Mouse (Mus musculus): Measurements from ENCODE around the gene Rgr. TPM values are rescaled to one million over a fixed set of nuclear protein-coding genes. Genes with fewer than 3 reads are reported as not detected.

The Rgr gene
- polyA plus RNA-seq, 1 experiment from 2014 or later = not detected

- H3K9me3 ChIP-seq (replicated peaks) = no peaks in the 10 kb centered on the region
- H3K27me3 ChIP-seq (replicated peaks) = no peaks in the 10 kb centered on the region
- WGBS = 75% methylated on average over 11 of the region's 11 CpGs
- ATAC-seq (ENCODE audit: insufficient number of reproducible peaks, low FRiP score) = no peak
- no peak overlapping the region for H3K4me3 ChIP-seq
- no peak overlapping the region for H3K27ac ChIP-seq (ENCODE audit: poor library complexity, severe bottlenecking)
- no peaks in the 10 kb centered on the region for H3K36me3 ChIP-seq
- no peak overlapping the region for H3K9ac ChIP-seq
- H3K4me2 ChIP-seq = no peak overlapping the region
- H3K4me1 ChIP-seq (replicated peaks) = no peaks in the 10 kb centered on the region
Observed at GRCm38 (mm10) chr14:37032481-37033104, 16.2 kb downstream of the Rgr start.

- Histone ChIP-seq H3K4me2 (no peak overlapping the region), H3K4me1 (replicated peaks) (no peaks in the 10 kb centered on the region), H3K9ac (no peak overlapping the region), H3K36me3 (no peaks in the 10 kb centered on the region), H3K27me3 (replicated peaks) (no peaks in the 10 kb centered on the region), H3K27ac (ENCODE audit: poor library complexity, severe bottlenecking) (no peak overlapping the region), H3K9me3 (replicated peaks) (no peaks in the 10 kb centered on the region), H3K4me3 (no peak overlapping the region)
- WGBS = 79% methylated on average over 3 of the region's 3 CpGs
- no peak for ATAC-seq (ENCODE audit: insufficient number of reproducible peaks, low FRiP score)
Observed at GRCm38 (mm10) chr14:37028555-37028954, 20.2 kb downstream of the Rgr start.

- Histone ChIP-seq H3K9me3 (replicated peaks) (no peaks in the 10 kb centered on the region), H3K27me3 (replicated peaks) (no peaks in the 10 kb centered on the region), H3K4me2 (no peak overlapping the region), H3K9ac (no peak overlapping the region), H3K4me1 (replicated peaks) (no peaks in the 10 kb centered on the region), H3K27ac (ENCODE audit: poor library complexity, severe bottlenecking) (no peak overlapping the region), H3K4me3 (no peak overlapping the region), H3K36me3 (no peaks in the 10 kb centered on the region)
- 88% methylated on average over 3 of the region's 3 CpGs for WGBS
- no peak for ATAC-seq (ENCODE audit: insufficient number of reproducible peaks, low FRiP score)
Observed at GRCm38 (mm10) chr14:37027951-37028350, 20.8 kb downstream of the Rgr start.

- WGBS = 61% methylated on average over 4 of the region's 4 CpGs
Observed at GRCm38 (mm10) chr14:37027248-37027933, 21.4 kb downstream of the Rgr start.

GRCm38 (mm10) chr14:37015894-37016293, 32.9 kb downstream of the Rgr start:
- H3K27me3 ChIP-seq (replicated peaks) = no peaks in the 10 kb centered on the region
- H3K4me2 ChIP-seq = no peak overlapping the region
- no peaks in the 10 kb centered on the region for H3K36me3 ChIP-seq
- H3K4me1 ChIP-seq (replicated peaks) = no peaks in the 10 kb centered on the region
- no peak for ATAC-seq (ENCODE audit: insufficient number of reproducible peaks, low FRiP score)
- WGBS = 30% methylated on average over 5 of the region's 5 CpGs
- no peak overlapping the region for H3K27ac ChIP-seq (ENCODE audit: poor library complexity, severe bottlenecking)
- H3K9ac ChIP-seq = no peak overlapping the region
- no peak overlapping the region for H3K4me3 ChIP-seq
- H3K9me3 ChIP-seq (replicated peaks) = no peaks in the 10 kb centered on the region

More at GRCm38 (mm10) chr14:37027248-37027933, 21.4 kb downstream of the Rgr start:
- no peak for ATAC-seq (ENCODE audit: insufficient number of reproducible peaks, low FRiP score)
- Histone ChIP-seq H3K4me2 (no peak overlapping the region), H3K9me3 (replicated peaks) (no peaks in the 10 kb centered on the region), H3K27ac (ENCODE audit: poor library complexity, severe bottlenecking) (no peak overlapping the region), H3K9ac (no peak overlapping the region), H3K4me3 (no peak overlapping the region), H3K27me3 (replicated peaks) (no peaks in the 10 kb centered on the region), H3K4me1 (replicated peaks) (no peaks in the 10 kb centered on the region), H3K36me3 (no peaks in the 10 kb centered on the region)

GRCm38 (mm10) chr14:37013644-37014043, 35.1 kb downstream of the Rgr start:
- H3K4me2 ChIP-seq = no peak overlapping the region
- H3K4me1 ChIP-seq (replicated peaks) = no peaks in the 10 kb centered on the region
- no peaks in the 10 kb centered on the region for H3K27me3 ChIP-seq (replicated peaks)
- no peak for ATAC-seq (ENCODE audit: insufficient number of reproducible peaks, low FRiP score)
- no peaks in the 10 kb centered on the region for H3K9me3 ChIP-seq (replicated peaks)
- no peak overlapping the region for H3K9ac ChIP-seq
- H3K27ac ChIP-seq (ENCODE audit: poor library complexity, severe bottlenecking) = no peak overlapping the region
- WGBS = 57% methylated on average over 3 of the region's 3 CpGs
- no peak overlapping the region for H3K4me3 ChIP-seq
- no peaks in the 10 kb centered on the region for H3K36me3 ChIP-seq

GRCm38 (mm10) chr14:37009686-37010085, 39.1 kb downstream of the Rgr start:
- H3K9me3 ChIP-seq (replicated peaks) = no peaks in the 10 kb centered on the region
- H3K4me2 ChIP-seq = no peak overlapping the region
- H3K9ac ChIP-seq = no peak overlapping the region
- H3K4me1 ChIP-seq (replicated peaks) = no peaks in the 10 kb centered on the region
- WGBS = 73% methylated on average over 2 of the region's 2 CpGs
- H3K27me3 ChIP-seq (replicated peaks) = no peaks in the 10 kb centered on the region
- H3K4me3 ChIP-seq = no peak overlapping the region
- no peak overlapping the region for H3K27ac ChIP-seq (ENCODE audit: poor library complexity, severe bottlenecking)
- H3K36me3 ChIP-seq = no peaks in the 10 kb centered on the region
- ATAC-seq (ENCODE audit: insufficient number of reproducible peaks, low FRiP score) = no peak

- no peak for ATAC-seq (ENCODE audit: insufficient number of reproducible peaks, low FRiP score)
- Histone ChIP-seq H3K27ac (ENCODE audit: poor library complexity, severe bottlenecking) (no peak overlapping the region), H3K9me3 (replicated peaks) (no peaks in the 10 kb centered on the region), H3K4me1 (replicated peaks) (no peaks in the 10 kb centered on the region), H3K4me2 (no peak overlapping the region), H3K4me3 (no peak overlapping the region), H3K27me3 (replicated peaks) (no peaks in the 10 kb centered on the region), H3K9ac (no peak overlapping the region), H3K36me3 (no peaks in the 10 kb centered on the region)
- WGBS = 66% methylated on average over 8 of the region's 8 CpGs
Observed at GRCm38 (mm10) chr14:37006489-37006888, 42.3 kb downstream of the Rgr start.

- H3K9ac ChIP-seq = no peak overlapping the region
- H3K4me1 ChIP-seq (replicated peaks) = no peaks in the 10 kb centered on the region
- no peak overlapping the region for H3K27ac ChIP-seq (ENCODE audit: poor library complexity, severe bottlenecking)
- no peaks in the 10 kb centered on the region for H3K9me3 ChIP-seq (replicated peaks)
- no peak for ATAC-seq (ENCODE audit: insufficient number of reproducible peaks, low FRiP score)
- no peaks in the 10 kb centered on the region for H3K27me3 ChIP-seq (replicated peaks)
- H3K4me3 ChIP-seq = no peak overlapping the region
- H3K36me3 ChIP-seq = no peaks in the 10 kb centered on the region
- WGBS = 6% methylated on average over 3 of the region's 3 CpGs
- H3K4me2 ChIP-seq = no peak overlapping the region
Observed at GRCm38 (mm10) chr14:37005865-37006264, 42.9 kb downstream of the Rgr start.

GRCm38 (mm10) chr14:37003431-37004095, 45.2 kb downstream of the Rgr start:
- Histone ChIP-seq H3K27me3 (replicated peaks) (no peaks in the 10 kb centered on the region), H3K9me3 (replicated peaks) (no peaks in the 10 kb centered on the region), H3K27ac (ENCODE audit: poor library complexity, severe bottlenecking) (no peak overlapping the region), H3K9ac (no peak overlapping the region), H3K4me1 (replicated peaks) (no peaks in the 10 kb centered on the region), H3K4me3 (no peak overlapping the region), H3K36me3 (no peaks in the 10 kb centered on the region), H3K4me2 (no peak overlapping the region)
- 65% methylated on average over 8 of the region's 8 CpGs for WGBS
- no peak for ATAC-seq (ENCODE audit: insufficient number of reproducible peaks, low FRiP score)

GRCm38 (mm10) chr14:37002852-37003251, 45.9 kb downstream of the Rgr start:
- Histone ChIP-seq H3K9ac (no peak overlapping the region), H3K9me3 (replicated peaks) (no peaks in the 10 kb centered on the region), H3K4me3 (no peak overlapping the region), H3K36me3 (no peaks in the 10 kb centered on the region), H3K27me3 (replicated peaks) (no peaks in the 10 kb centered on the region), H3K27ac (ENCODE audit: poor library complexity, severe bottlenecking) (no peak overlapping the region), H3K4me2 (no peak overlapping the region), H3K4me1 (replicated peaks) (no peaks in the 10 kb centered on the region)
- WGBS = 66% methylated on average over 2 of the region's 2 CpGs
- no peak for ATAC-seq (ENCODE audit: insufficient number of reproducible peaks, low FRiP score)

Measured in heart, embryonic 12.5 days (tissue).